Mouse (Mus musculus) hindbrain, postnatal 0 days (tissue): ENCODE data around the gene Fam131b. TPM values are rescaled to one million over a fixed set of nuclear protein-coding genes. Genes with fewer than 3 reads are reported as not detected.

ENCODE experiments used
- ATAC-seq: fragments of 200-750 bp; cut with Nextera tagmentation; 2 replicates; pipeline ENCODE4 v1.8.0; 2017; ENCODE audit warnings: mild to moderate bottlenecking, moderate TSS enrichment, moderate library complexity
- DNase-seq: peaks from one replicate; pipeline ENCODE4 v3.0.0-alpha.2; 2015; ENCODE audit warnings: low spot score
- H3K27ac ChIP-seq: fragments of 300-500 bp; sonication (generic); 2 replicates; pipeline ENCODE4 v1.5.1; 2014; ENCODE audit warnings: mild to moderate bottlenecking
- H3K27me3 ChIP-seq: fragments of 300-500 bp; sonication (generic); 2 replicates; pipeline ENCODE4 v1.6.1; 2014; ENCODE audit warnings: low read length, mixed read lengths; ENCODE audit not compliant: insufficient read depth
- H3K36me3 ChIP-seq: fragments of 300-500 bp; sonication (generic); 2 replicates; pipeline ENCODE4 v1.6.1; 2014; ENCODE audit warnings: low read length, mixed read lengths; ENCODE audit not compliant: insufficient read depth
- H3K4me1 ChIP-seq: fragments of 300-500 bp; sonication (generic); 2 replicates; pipeline ENCODE4 v1.6.1; 2014; ENCODE audit warnings: antibody characterized with exemption, low read length, mixed read lengths; ENCODE audit not compliant: insufficient read depth
- H3K4me2 ChIP-seq: fragments of 300-500 bp; sonication (generic); 2 replicates; pipeline ENCODE4 v1.6.1; 2014; ENCODE audit warnings: low read depth, mild to moderate bottlenecking, low read length, moderate library complexity, mixed read lengths
- H3K4me3 ChIP-seq: fragments of 300-500 bp; sonication (generic); 2 replicates; pipeline ENCODE4 v1.5.1; 2014; ENCODE audit warnings: low read length
- H3K9ac ChIP-seq: fragments of 300-500 bp; sonication (generic); replicated peaks from 2 replicates; pipeline ENCODE4 v1.6.1; 2014; ENCODE audit warnings: mild to moderate bottlenecking, low read length, moderate library complexity, mixed read lengths
- H3K9me3 ChIP-seq: fragments of 300-500 bp; sonication (generic); 2 replicates; pipeline ENCODE4 v1.6.1; 2016; ENCODE audit warnings: low read length, mixed read lengths
- CTCF ChIP-seq: IDR thresholded peaks from 2 replicates; pipeline ENCODE4 v1.5.1; 2016; ENCODE audit warnings: antibody characterized with exemption, control low read depth, low read depth
- WGBS: fragments of 180-500 bp; shearing (Covaris S2); extraction: QIAGEN DNeasy Blood & Tissue Kit; methylation state at CpG from one replicate; pipeline ENCODE4 v1.1.7; 2014; 5-methylcytosine and 5-hydroxymethylcytosine counted together
- polyA plus RNA-seq: library from polyadenylated mRNA; unstranded; fragments of >200 nt; fragmentation: Nextera tagmentation; extraction: Ambion mirVana; gene quantifications from 2 replicates; pipeline ENCODE4 v1.2.1, GENCODE M21; 2015
- total RNA-seq: library from RNA; depleted of rRNA; stranded (reverse); fragments of >200 nt; gene quantifications from 2 replicates; pipeline ENCODE4 v1.2.3, GENCODE M21; 2014; rRNA removed

Fam131b gene
- total and polyA plus RNA-seq, 2 experiments from 2014 or later = 5.0 to 61.6 TPM

- WGBS = 84% methylated on average over 5 of the region's 5 CpGs
- H3K9ac ChIP-seq = no peak overlapping the region
- no peak overlapping the region for H3K27ac ChIP-seq
- H3K9me3 ChIP-seq = no peaks in the 10 kb centered on the region
- H3K4me1 ChIP-seq = no peaks in the 10 kb centered on the region
- H3K27me3 ChIP-seq = no peaks in the 10 kb centered on the region
- no peak for DNase-seq
- 0 out of 2 replicates have a peak, but pooled peaks have one; percentile 40 for ATAC-seq
- no peak overlapping the region for H3K4me2 ChIP-seq
- H3K36me3 ChIP-seq = peaks cover 43% of the 10 kb centered on the region
- TF ChIP-seq CTCF = no peak
- H3K4me3 ChIP-seq = no peak overlapping the region
These were observed 41.4 kb downstream of the Fam131b start for GRCm38 (mm10) chr6:42282865-42283528.

- Histone ChIP-seq H3K36me3 (peaks cover 71% of the 10 kb centered on the region), H3K4me3 (no peak overlapping the region), H3K9me3 (no peaks in the 10 kb centered on the region), H3K9ac (no peak overlapping the region), H3K27ac (no peak overlapping the region), H3K4me2 (no peak overlapping the region), H3K4me1 (no peaks in the 10 kb centered on the region), H3K27me3 (no peaks in the 10 kb centered on the region)
- TF ChIP-seq CTCF = no peak
- DNase-seq (peak; percentile 19), ATAC-seq (no peak)
- 34% methylated on average over 2 of the region's 2 CpGs for WGBS
These were observed 48.3 kb downstream of the Fam131b start for GRCm38 (mm10) chr6:42276151-42276550.

GRCm38 (mm10) chr6:42270817-42271216 is 53.6 kb downstream of the Fam131b start:
- H3K4me3 ChIP-seq = no peak overlapping the region
- no peak for ATAC-seq
- no peaks in the 10 kb centered on the region for H3K9me3 ChIP-seq
- no peak overlapping the region for H3K4me2 ChIP-seq
- H3K27me3 ChIP-seq = no peaks in the 10 kb centered on the region
- H3K4me1 ChIP-seq = no peaks in the 10 kb centered on the region
- peaks cover 50% of the 10 kb centered on the region for H3K36me3 ChIP-seq
- no peak overlapping the region for H3K27ac ChIP-seq
- no peak for DNase-seq
- no peak overlapping the region for H3K9ac ChIP-seq
- no peak for TF ChIP-seq CTCF

GRCm38 (mm10) chr6:42265391-42266330 is 58.8 kb downstream of the Fam131b start:
- Histone ChIP-seq H3K4me3 (peak overlapping the region; percentile 93), H3K9ac (peak overlapping the region; percentile 88), H3K27me3 (no peaks in the 10 kb centered on the region), H3K9me3 (no peaks in the 10 kb centered on the region), H3K4me2 (peak overlapping the region; percentile 91), H3K4me1 (no peaks in the 10 kb centered on the region), H3K27ac (peak overlapping the region; percentile 90), H3K36me3 (peaks cover 19% of the 10 kb centered on the region)
- peak; percentile 13; the same call in 1 of the 2 replicates for TF ChIP-seq CTCF
- ATAC-seq (no peak), DNase-seq (peak; percentile 15)
- WGBS = 0% methylated on average over 21 of the region's 21 CpGs

Other genes with a start within 250 kb of the Fam131b start
- gene Tas2r139, start 183.7 kb downstream of the Fam131b start, total RNA-seq = not detected in 2 replicates
- gene Tas2r139, start 183.7 kb downstream of the Fam131b start, polyA plus RNA-seq = not detected in 2 replicates
- gene Tas2r144, start 109.3 kb downstream of the Fam131b start, total RNA-seq = not detected in 2 replicates
- gene Tas2r144, start 109.3 kb downstream of the Fam131b start, polyA plus RNA-seq = not detected in 2 replicates
- 6.5 and 12.2 TPM in 2 replicates for gene Gstk1, start 78.7 kb downstream of the Fam131b start, total RNA-seq
- 15.5 and 17.7 TPM in 2 replicates for gene Gstk1, start 78.7 kb downstream of the Fam131b start, polyA plus RNA-seq
- gene Tmem139, start 62.7 kb downstream of the Fam131b start, total RNA-seq = 0.21 TPM in 1 of 2 replicates, not detected in the other
- 0.21 TPM in 1 of 2 replicates, not detected in the other for gene Tmem139, start 62.7 kb downstream of the Fam131b start, polyA plus RNA-seq
- 31.7 and 43.0 TPM in 2 replicates for gene Casp2, start 59.7 kb downstream of the Fam131b start, total RNA-seq
- gene Casp2, start 59.7 kb downstream of the Fam131b start, polyA plus RNA-seq = 20.3 and 22.2 TPM in 2 replicates
- 2.0 and 3.5 TPM in 2 replicates for gene Clcn1, start 38.0 kb downstream of the Fam131b start, total RNA-seq
- gene Clcn1, start 38.0 kb downstream of the Fam131b start, polyA plus RNA-seq = 0.43 and 0.95 TPM in 2 replicates
- gene Zyx, start 25.0 kb upstream of the Fam131b start, total RNA-seq = 62.6 and 63.9 TPM in 2 replicates
- gene Zyx, start 25.0 kb upstream of the Fam131b start, polyA plus RNA-seq = 54.1 and 63.2 TPM in 2 replicates
- 0.37 and 0.40 TPM in 2 replicates for gene Epha1, start 48.6 kb upstream of the Fam131b start, total RNA-seq
- gene Epha1, start 48.6 kb upstream of the Fam131b start, polyA plus RNA-seq = 0.64 and 0.66 TPM in 2 replicates
- not detected in 2 replicates for gene Tas2r143, start 75.6 kb upstream of the Fam131b start, total RNA-seq
- gene Tas2r143, start 75.6 kb upstream of the Fam131b start, polyA plus RNA-seq = not detected in 2 replicates
- not detected in 2 replicates for gene Tas2r135, start 80.8 kb upstream of the Fam131b start, total RNA-seq
- gene Tas2r135, start 80.8 kb upstream of the Fam131b start, polyA plus RNA-seq = not detected in 2 replicates
- gene Tas2r126, start 109.9 kb upstream of the Fam131b start, total RNA-seq = not detected in 2 replicates
- not detected in 2 replicates for gene Tas2r126, start 109.9 kb upstream of the Fam131b start, polyA plus RNA-seq
- gene Olfr458, start 140.6 kb upstream of the Fam131b start, total RNA-seq = not detected in 2 replicates
- gene Olfr458, start 140.6 kb upstream of the Fam131b start, polyA plus RNA-seq = not detected in 2 replicates
- not detected in 2 replicates for gene Olfr457, start 151.7 kb upstream of the Fam131b start, total RNA-seq
- not detected in 2 replicates for gene Olfr457, start 151.7 kb upstream of the Fam131b start, polyA plus RNA-seq
- gene Olfr456, start 162.6 kb upstream of the Fam131b start, total RNA-seq = not detected in 2 replicates
- not detected in 2 replicates for gene Olfr456, start 162.6 kb upstream of the Fam131b start, polyA plus RNA-seq
- not detected in 2 replicates for gene Olfr455, start 222.9 kb upstream of the Fam131b start, total RNA-seq
- gene Olfr455, start 222.9 kb upstream of the Fam131b start, polyA plus RNA-seq = not detected in 2 replicates